Mouse (Mus musculus) bone marrow macrophage, adult 2 months (primary cell): ENCODE results near the gene 4933405L10Rik.

Experiments used
- CTCF ChIP-seq: IDR thresholded peaks from 2 replicates; pipeline ENCODE4 v1.5.1; 2012; ENCODE audit warnings: low read depth, mild to moderate bottlenecking, low read length, moderate library complexity
- POLR2A ChIP-seq: IDR thresholded peaks from 2 replicates; pipeline ENCODE4 v1.6.1; 2012; ENCODE audit warnings: mild to moderate bottlenecking, low read depth, low read length, borderline replicate concordance

GRCm38 (mm10) chr8:105719637-105720036, 12.2 kb downstream of the 4933405L10Rik start:
- TF ChIP-seq POLR2A (no peak), CTCF (no peak)
